Mouse (Mus musculus) lung, adult 2 months (tissue): ENCODE data around the gene Olfr693.

Experiments used
- CTCF ChIP-seq: fragments of 200-500 bp; IDR thresholded peaks from 2 replicates; pipeline ENCODE4 v1.5.1; 2011; ENCODE audit warnings: mild to moderate bottlenecking, low read length, control low read depth; ENCODE audit not compliant: insufficient read depth
- POLR2A ChIP-seq: fragments of 200-500 bp; IDR thresholded peaks from 2 replicates; pipeline ENCODE4 v1.6.1; 2011; ENCODE audit warnings: low read depth, mild to moderate bottlenecking, control low read depth, low read length, borderline replicate concordance; ENCODE audit errors: extremely low read depth

DNA sequence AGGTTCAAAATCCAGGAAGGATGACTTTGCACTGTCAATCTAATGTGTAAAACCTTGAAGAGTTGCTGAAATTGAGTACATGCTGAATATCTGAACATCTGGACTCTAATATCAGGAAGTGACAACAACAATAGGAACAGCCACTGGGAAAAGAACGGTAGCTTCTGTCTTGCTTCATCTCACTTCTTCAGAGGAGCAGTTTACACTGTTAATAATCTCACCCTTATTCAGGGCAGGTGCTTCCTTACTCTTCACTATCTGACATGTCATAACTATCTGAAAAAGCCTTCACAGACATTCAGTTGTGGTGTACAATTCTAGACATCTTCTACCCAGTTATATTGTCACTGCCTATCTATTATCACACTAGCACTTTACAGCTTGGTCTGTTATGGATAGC lies 39.5 kb downstream of the Olfr693 start:
- TF ChIP-seq POLR2A (no peak), CTCF (no peak)
